Mouse (Mus musculus) inflammation-experienced regulatory T-cells, adult 6 months (primary cell): ENCODE results near the gene Iqcn. TPM values are rescaled to one million over a fixed set of nuclear protein-coding genes. Genes with fewer than 3 reads are reported as not detected.

Experiments
- ATAC-seq: one replicate; pipeline ENCODE4 v1.8.0; 2017
- polyA plus RNA-seq, 3 experiments: library from polyadenylated mRNA; unstranded; fragments of 100-300 nt; shearing (Covaris generic); gene quantifications; one replicate each; pipeline ENCODE4 v1.2.1; 2017

Iqcn gene
- polyA plus RNA-seq, 3 experiments from 2014 or later, result not detected

DNA sequence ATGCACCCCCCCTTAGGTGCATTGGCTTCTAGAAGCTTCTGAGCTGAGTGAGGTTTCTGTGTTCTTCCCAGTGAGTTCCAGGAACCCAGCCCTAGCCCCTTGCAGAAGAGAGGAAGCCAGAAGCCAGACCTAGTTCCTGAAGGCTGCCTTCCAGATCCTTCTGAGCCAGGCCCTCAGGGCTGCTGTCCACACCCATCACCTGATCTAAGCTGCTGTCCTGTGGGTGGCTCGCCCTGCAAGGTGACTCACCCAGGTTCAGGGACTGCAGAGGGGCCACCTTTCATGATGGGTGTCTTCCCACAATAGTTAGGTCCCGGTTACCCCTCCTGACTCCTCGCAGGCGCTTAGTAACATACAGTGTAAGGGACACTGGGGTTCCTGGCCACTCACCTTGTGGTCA lies 23.9 kb upstream of the Iqcn start:
- no peak for ATAC-seq

GRCm38 (mm10) chr8:70680039-70680438 lies 23.2 kb upstream of the Iqcn start:
- ATAC-seq, result no peak

DNA sequence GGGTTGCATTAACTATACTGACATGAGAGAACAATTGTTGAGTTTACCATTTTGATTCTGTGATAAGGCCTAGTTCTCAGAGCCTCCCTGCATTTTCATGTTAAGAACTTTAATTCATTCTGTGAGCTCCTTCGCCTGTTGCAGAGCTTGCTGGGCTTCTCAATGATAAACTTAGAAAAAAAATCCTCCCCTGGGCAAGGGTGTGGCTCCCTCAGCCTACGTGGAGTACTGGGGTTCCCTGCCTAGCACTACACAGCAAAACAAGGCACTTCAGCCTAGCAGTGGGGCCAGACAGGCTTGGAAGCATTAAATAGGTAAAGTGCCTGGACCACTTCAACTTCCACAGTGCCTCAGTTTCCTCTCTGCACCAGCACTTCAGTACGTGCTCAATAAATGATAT lies 21.8 kb upstream of the Iqcn start:
- no peak for ATAC-seq

GRCm38 (mm10) chr8:70682193-70682592 lies 21.1 kb upstream of the Iqcn start:
- no peak for ATAC-seq

DNA sequence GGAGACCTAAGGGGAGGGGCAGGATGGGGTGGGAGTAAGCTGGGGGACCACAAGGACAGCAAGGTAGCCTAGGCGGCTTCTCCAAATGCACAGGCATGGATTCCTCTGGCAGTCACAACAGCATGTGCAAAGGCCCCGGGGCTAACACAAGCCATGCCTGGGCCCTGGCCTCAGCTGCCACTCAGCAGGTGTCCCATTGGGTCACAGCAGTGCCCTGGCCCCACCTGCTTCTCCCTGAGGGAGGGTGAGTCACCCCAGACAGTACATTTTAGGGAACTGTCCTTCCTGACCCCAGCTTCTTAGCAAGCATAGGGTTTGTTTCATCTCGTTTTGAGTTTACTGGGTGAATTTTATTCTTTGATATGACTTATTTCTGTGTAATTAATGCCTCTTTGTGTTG lies 20.6 kb upstream of the Iqcn start:
- ATAC-seq, result no peak

- ATAC-seq, result peak; percentile 97
These were observed 19.0 kb upstream of the Iqcn start for GRCm38 (mm10) chr8:70684291-70684690.

- no peak for ATAC-seq
These were observed 15.7 kb upstream of the Iqcn start for GRCm38 (mm10) chr8:70687576-70687975.

GRCm38 (mm10) chr8:70688136-70688535 lies 15.1 kb upstream of the Iqcn start:
- ATAC-seq, result no peak

DNA sequence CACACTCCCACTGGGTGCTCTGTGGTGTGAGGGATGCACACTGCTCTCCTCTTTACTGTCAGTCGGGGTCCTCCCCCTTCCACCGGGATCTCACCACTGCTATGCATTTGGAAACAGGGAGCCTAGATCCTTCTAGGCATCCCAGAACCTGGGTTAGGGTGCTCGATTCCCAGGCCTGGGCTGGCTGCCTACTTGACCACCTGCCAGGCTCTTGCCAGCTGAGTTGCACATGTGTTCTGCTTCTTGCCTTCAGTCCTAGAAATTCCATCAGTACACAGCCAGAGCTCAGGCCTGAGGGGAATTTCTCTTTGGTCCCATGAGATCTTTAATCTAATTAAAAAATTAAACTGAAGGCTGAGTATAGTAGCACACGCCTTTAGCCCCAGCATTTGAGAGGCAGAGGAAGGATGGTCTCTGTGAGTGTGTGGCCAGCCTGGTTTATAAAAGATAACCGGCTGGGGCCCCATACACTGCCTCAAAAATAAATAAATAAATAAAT lies 13.3 kb upstream of the Iqcn start:
- no peak for ATAC-seq

DNA sequence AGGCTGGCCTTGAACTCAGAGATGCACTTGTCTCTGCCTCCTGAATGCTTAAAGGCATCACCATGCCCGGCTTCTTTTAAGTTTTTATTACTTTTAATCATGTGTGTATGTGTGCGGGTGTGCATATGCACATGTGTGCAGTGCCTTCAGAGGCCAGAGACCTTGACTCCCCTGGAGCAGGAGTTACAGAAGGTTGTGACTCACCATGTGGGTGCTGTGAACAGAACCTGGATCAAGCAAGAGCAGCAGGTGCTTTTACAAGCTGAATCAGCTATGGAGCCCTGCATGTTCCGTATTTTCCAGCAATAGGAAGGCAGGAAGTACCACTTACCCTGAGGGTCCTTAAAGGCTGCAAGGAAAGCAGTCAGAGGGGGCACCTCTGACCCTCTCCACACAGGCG lies 12.0 kb upstream of the Iqcn start:
- ATAC-seq, result no peak

DNA sequence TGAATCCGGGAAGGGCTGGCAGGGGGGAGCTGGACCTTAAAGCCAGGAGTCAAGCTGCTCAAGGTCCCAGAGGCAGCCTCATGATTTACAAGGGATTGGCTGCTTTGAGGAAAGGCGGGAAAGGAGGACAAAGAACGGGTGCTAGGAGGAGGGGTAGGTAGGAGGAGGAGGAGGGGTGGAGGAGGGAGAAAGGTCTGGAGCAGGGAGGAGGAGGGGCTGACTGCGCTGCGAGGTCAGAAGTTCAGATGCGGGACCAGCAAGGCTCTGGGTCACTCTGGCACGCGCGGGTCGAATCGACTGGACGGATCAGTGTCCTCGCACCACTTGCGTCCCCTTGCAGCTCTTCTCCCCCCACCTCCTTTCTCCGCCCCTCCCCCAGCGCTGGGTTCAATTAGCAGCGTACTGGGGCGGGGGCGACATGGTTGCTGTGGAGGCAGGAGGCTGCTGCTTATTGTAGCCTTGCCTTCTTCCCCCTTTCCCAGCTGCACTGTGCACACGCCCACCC lies 11.5 kb upstream of the Iqcn start:
- ATAC-seq, result no peak

- no peak for ATAC-seq
These were observed 9.6 kb upstream of the Iqcn start for GRCm38 (mm10) chr8:70693636-70694035.

DNA sequence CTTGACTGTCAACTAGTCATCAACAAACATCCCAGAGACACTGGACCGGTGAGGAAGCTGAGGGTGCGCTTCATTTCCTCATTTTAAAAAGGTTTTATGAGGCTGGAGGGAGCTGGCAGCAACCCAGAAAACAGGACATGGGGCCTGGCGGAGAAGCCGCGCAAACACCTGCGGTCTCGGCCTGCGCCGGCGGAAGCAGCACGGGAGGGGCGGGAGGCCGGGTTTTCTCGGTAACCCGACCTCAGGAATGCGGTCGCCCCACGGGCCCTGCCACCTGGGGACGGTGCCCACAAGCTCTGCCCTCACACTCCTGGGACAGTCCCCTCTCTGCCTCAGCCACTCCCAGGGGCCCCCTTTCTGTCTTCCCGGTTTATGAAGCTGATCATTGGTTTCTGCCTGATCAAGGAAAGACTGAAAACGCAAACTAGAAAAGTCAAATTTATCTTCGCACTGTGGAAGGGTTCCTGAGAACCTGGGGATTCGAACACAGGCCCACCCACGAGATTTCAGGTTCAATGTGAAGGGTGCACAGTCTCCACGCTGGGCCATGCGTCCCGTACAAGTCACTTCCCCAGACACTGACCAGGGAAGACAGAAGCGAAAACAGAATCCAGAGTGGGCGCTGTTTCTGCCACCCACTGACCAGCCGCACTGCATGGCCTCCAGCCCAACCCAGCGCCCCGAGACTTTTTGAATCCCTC lies 7.8 kb upstream of the Iqcn start:
- ATAC-seq, result peak; percentile 4

DNA sequence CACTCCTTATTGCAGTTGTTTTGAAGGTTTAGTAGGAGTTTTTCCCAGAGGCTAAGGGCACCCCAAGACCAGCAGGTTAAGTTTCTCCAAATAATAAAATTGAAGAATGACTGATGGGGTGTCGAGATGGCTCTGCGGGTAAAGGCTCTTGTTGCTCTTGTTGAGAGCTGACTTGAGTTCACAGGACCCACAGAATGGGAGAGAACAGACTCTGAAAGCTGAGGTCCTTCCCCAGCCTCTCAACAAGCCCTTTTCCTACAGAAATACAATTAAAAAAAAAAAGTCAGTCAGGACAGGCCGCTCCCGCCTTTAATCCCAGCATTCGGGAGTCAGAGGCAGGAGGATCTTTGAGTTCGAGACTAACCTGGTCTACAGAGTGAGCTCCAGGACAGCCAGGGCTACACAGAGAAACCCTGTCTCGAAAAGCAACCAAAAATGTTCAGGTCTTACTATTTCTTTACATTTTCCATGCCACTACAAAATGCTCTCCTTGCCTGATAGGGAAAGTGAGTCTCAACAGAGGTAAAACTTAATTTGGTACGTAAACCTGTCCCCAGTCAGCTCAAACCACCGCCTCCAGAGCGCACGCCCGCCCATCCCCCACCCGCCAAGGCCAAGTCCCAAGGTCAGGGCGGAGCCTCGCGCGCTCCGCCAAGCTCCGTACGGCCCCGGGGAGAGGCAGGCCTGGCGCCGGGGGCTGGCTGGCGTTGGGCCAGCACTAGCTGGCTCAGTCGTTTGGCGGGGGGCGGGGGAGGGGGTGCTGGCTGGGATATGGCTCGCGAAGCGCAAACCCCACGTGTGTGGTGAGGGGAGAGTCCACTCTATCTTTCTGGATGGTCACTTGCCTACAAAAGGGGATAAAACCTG lies 7.0 kb upstream of the Iqcn start:
- no peak for ATAC-seq

- no peak for ATAC-seq
These were observed 6.3 kb upstream of the Iqcn start for GRCm38 (mm10) chr8:70696946-70697345.

DNA sequence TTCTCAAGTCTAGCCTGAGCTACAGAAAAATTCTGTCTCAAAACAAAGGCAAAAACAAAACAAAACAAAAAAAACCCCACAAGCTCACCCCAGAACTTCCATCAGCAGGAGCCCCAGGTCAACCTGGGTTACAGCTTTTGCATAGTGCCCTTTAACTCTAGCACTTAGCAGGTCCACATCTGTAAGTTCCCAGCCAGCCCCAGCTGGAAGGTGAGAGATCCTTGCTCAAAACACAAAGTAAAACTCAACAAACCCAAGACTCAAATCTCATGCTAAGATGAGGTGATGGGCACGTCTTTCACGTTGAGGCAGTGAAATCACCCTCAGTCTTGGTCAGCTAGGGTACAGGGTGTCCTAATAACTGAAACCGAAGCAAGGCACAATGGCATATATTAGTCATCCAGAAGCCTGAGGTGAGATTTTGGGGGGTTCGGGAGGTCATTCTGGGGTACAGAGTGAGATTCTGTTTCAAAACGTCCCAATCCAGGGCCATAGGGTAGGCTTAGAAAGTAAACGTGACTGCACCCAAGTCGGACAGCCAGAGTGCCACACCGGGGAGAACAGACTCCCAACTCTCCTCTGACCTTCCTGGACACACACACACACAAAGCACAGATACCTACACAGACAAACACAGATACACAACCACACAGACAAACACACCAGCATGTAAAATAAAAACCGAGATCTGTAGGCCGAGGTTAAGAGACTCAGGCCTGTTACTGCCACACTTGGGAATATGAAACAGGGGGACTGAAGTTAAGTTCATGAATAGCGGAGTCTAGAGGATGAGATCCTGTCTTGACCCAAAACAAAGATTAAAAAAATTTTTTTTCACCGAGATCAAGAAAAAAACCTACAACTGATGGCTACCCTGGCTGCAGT lies 5.6 kb upstream of the Iqcn start:
- ATAC-seq, result no peak

GRCm38 (mm10) chr8:70698310-70699109 lies 4.7 kb upstream of the Iqcn start, which contains the start of gene Jund:
TSS of gene Jund (plus strand) at chr8:70698949.
- ATAC-seq, result peak; percentile 71

DNA sequence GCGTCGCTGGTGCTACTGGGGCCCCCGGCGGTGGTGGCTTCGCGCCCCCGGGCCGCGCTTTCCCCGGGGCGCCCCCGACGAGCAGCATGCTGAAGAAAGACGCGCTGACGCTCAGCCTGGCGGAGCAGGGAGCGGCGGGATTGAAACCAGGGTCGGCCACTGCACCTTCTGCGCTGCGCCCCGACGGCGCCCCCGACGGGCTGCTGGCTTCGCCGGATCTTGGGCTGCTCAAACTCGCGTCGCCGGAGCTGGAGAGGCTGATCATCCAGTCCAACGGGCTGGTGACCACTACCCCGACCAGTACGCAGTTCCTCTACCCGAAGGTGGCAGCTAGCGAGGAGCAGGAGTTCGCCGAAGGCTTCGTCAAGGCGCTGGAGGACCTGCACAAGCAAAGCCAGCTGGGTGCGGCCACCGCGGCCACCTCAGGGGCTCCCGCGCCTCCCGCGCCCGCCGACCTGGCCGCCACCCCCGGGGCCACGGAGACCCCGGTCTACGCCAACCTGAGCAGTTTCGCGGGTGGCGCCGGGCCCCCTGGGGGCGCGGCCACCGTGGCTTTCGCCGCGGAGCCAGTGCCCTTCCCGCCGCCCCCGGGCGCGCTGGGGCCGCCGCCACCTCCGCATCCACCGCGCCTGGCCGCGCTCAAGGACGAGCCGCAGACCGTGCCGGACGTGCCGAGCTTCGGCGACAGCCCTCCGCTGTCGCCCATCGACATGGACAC lies 4.0 kb upstream of the Iqcn start:
- no peak for ATAC-seq

DNA sequence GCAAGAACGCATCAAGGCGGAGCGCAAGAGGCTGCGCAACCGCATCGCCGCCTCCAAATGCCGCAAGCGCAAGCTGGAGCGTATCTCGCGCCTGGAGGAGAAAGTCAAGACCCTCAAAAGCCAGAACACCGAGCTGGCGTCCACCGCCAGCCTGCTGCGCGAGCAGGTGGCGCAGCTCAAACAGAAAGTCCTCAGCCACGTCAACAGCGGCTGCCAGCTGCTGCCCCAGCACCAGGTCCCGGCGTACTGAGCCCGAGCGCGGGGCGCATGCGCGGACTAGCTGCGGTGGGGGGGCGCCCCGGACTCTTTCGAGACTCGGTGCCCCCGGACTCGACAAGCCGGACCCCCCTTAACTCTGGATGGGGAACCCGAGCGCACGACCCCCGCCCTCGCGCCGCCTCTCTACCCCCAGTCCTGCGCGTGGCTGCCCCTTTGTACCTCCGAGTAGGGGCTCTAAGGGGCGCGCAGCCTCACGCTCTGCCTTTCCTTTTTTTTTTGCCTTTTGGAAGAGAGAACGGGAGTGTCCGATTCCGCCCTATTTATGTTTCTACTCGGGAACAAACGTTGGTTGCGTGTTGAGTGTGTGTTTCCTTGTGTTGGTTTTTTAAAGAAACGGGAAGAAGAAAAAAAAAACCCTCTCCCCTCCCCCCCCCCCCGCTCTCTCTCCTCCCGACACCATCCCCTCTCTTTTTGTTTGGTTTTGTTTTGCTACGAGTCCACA lies 3.3 kb upstream of the Iqcn start:
- no peak for ATAC-seq

DNA sequence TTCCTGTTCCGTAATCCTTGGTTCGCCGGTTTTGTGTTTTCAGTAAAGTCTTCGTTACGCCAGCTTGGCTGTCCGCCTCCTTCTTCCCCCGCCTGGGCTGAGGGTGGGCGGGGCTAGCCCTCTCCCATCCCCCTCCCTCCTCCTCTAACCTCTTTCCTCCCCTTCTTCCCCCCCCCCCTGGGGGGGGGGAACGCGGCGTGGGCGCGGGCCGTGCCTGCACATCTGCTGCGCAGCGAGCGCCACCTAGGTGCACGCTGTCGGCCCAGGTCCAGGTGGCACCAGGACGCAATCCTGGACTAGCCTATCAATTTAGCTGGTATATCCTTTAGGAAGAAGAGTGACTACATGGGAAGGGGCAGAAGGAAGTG lies 2.7 kb upstream of the Iqcn start:
- peak; percentile 8 for ATAC-seq
